Comparison of ENCODE assay signal across 13 mouse cellular contexts in genomic region chr7:29259781-29260730, GRCm38 (mm10). TPM values are rescaled to one million over a fixed set of nuclear protein-coding genes. Genes with fewer than 3 reads are reported as not detected.
DNase-seq lines count a peak whose midpoint lies in the region; ATAC-seq and TF ChIP-seq lines count a peak whose summit lies in the region.
"Had no signal": no experiment of that assay in that cellular context is flagged by ENCODE, and none has a peak within 500 bp of the region (broad histone marks: within the 10 kb centered on the region; RNA-seq: fewer than 3 reads in every experiment).

No protein-coding gene starts in this region.

- no peaks in the 10 kb centered on the region for H3K27me3 ChIP-seq in hindbrain, embryonic 11.5 days (ENCODE audit: control insufficient read depth, insufficient read depth, low read length)
- H3K27me3 ChIP-seq in hindbrain, postnatal 0 days (ENCODE audit: insufficient read depth, low read length) = no peaks in the 10 kb centered on the region
- no peaks in the 10 kb centered on the region for H3K27me3 ChIP-seq in embryonic facial prominence, embryonic 13.5 days
- H3K27me3 ChIP-seq in limb, embryonic 10.5 days (ENCODE audit: low read depth, poor library complexity, severe bottlenecking) = no peaks in the 10 kb centered on the region
- H3K27me3 ChIP-seq in thymus, adult 2 months (ENCODE audit: control insufficient read depth, insufficient read depth, low read length) = no peaks in the 10 kb centered on the region
- H3K27me3 ChIP-seq: neural tube, embryonic 15.5 days had no signal

- H3K4me3 ChIP-seq in hindbrain, embryonic 11.5 days (ENCODE audit: low read depth, low read length) = no peak overlapping the region
- no peak overlapping the region for H3K4me3 ChIP-seq in hindbrain, postnatal 0 days (ENCODE audit: low read length)
- H3K4me3 ChIP-seq in embryonic facial prominence, embryonic 13.5 days = no peak overlapping the region
- H3K4me3 ChIP-seq in limb, embryonic 10.5 days = peak overlapping the region; percentile 33
- no peak overlapping the region for H3K4me3 ChIP-seq in thymus, adult 2 months (ENCODE audit: control insufficient read depth, insufficient read depth, low read length)
- H3K4me3 ChIP-seq: neural tube, embryonic 15.5 days had no signal

- intact Hi-C loops in left cerebral cortex, postnatal 36 days (cut with DNase I) = no loop called here

- peaks cover 2% of the 10 kb centered on the region; the same call in 1 of the 2 replicates for H3K4me1 ChIP-seq in hindbrain, embryonic 11.5 days (replicated peaks; ENCODE audit: control insufficient read depth, insufficient read depth, low read length)
- H3K4me1 ChIP-seq in hindbrain, postnatal 0 days (ENCODE audit: insufficient read depth, low read length) = no peaks in the 10 kb centered on the region
- H3K4me1 ChIP-seq in embryonic facial prominence, embryonic 13.5 days = peaks cover 16% of the 10 kb centered on the region
- peaks cover 37% of the 10 kb centered on the region for H3K4me1 ChIP-seq in limb, embryonic 10.5 days
- peaks cover 24% of the 10 kb centered on the region for H3K4me1 ChIP-seq in thymus, adult 2 months (replicated peaks; ENCODE audit: control insufficient read depth, insufficient read depth, low read length)
- H3K4me1 ChIP-seq: neural tube, embryonic 15.5 days had no signal

- WGBS in hindbrain, embryonic 11.5 days = 63% methylated on average over 10 of the region's 10 CpGs
- 58% methylated on average over 10 of the region's 10 CpGs for WGBS in hindbrain, postnatal 0 days
- 70% methylated on average over 10 of the region's 10 CpGs for WGBS in embryonic facial prominence, embryonic 13.5 days
- 80% methylated on average over 10 of the region's 10 CpGs for WGBS in limb, embryonic 10.5 days
- WGBS in thymus, adult 2 months = 63% methylated on average over 10 of the region's 10 CpGs

- peak; percentile 79 for ATAC-seq in hindbrain, embryonic 11.5 days (ENCODE audit: low FRiP score)
- no peak for ATAC-seq in hindbrain, postnatal 0 days
- no peak for ATAC-seq in embryonic facial prominence, embryonic 13.5 days (ENCODE audit: insufficient number of reproducible peaks, insufficient read depth, low FRiP score, low TSS enrichment, low read depth)

- H3K36me3 ChIP-seq in hindbrain, embryonic 11.5 days (ENCODE audit: control insufficient read depth, insufficient read depth, low read length) = no peaks in the 10 kb centered on the region
- H3K36me3 ChIP-seq in hindbrain, postnatal 0 days (ENCODE audit: insufficient read depth, low read length) = no peaks in the 10 kb centered on the region
- no peaks in the 10 kb centered on the region for H3K36me3 ChIP-seq in embryonic facial prominence, embryonic 13.5 days
- H3K36me3 ChIP-seq in limb, embryonic 10.5 days = 0 out of 2 replicates have a peak, but pooled peaks cover 5% of the 10 kb centered on the region
- H3K36me3 ChIP-seq in thymus, adult 2 months (ENCODE audit: control insufficient read depth, insufficient read depth, low read length) = peaks cover 48% of the 10 kb centered on the region

- H3K27ac ChIP-seq in hindbrain, embryonic 11.5 days (ENCODE audit: low read depth, low read length) = no peak overlapping the region
- H3K27ac ChIP-seq in hindbrain, postnatal 0 days = no peak overlapping the region
- H3K27ac ChIP-seq in embryonic facial prominence, embryonic 13.5 days = 0 out of 2 replicates have a peak overlapping the region, but pooled peaks have one; percentile 35
- peak overlapping the region; percentile 84 for H3K27ac ChIP-seq in limb, embryonic 10.5 days
- H3K27ac ChIP-seq in thymus, adult 2 months (ENCODE audit: control insufficient read depth, insufficient read depth, low read length) = peak overlapping the region; percentile 63
- H3K27ac ChIP-seq: neural tube, embryonic 15.5 days had no signal

- no peak for TF ChIP-seq CTCF in hindbrain, postnatal 0 days (IDR thresholded peaks at IDR 0.05; ENCODE audit: low read depth)
- no peak for TF ChIP-seq CTCF in thymus, adult 2 months (IDR thresholded peaks at IDR 0.05; ENCODE audit: borderline replicate concordance, control insufficient read depth, extremely low read depth, insufficient read depth, low read length, poor library complexity)

- no peak for TF ChIP-seq POLR2A in thymus, adult 2 months (IDR thresholded peaks at IDR 0.05; ENCODE audit: control insufficient read depth, extremely low read depth, insufficient read depth, low read length, poor library complexity)

- no peak overlapping the region for H3K4me2 ChIP-seq in hindbrain, embryonic 11.5 days (replicated peaks; ENCODE audit: low read depth, low read length)
- H3K4me2 ChIP-seq in hindbrain, postnatal 0 days (ENCODE audit: low read depth, low read length) = no peak overlapping the region
- no peak overlapping the region for H3K4me2 ChIP-seq in embryonic facial prominence, embryonic 13.5 days
- H3K4me2 ChIP-seq: neural tube, embryonic 15.5 days had no signal

- peak; percentile 51 for DNase-seq in hindbrain, embryonic 11.5 days (ENCODE audit: low spot score)
- no peak for DNase-seq in hindbrain, postnatal 0 days (ENCODE audit: low spot score)
- peak; percentile 48 for DNase-seq in limb, embryonic 10.5 days (ENCODE audit: low spot score)
- peak; percentile 52 for DNase-seq in thymus, adult 2 months
- no peak for DNase-seq in left cerebral cortex, postnatal 36 days (ENCODE audit: low spot score in 2 of 2)
- DNase-seq in gastrocnemius, adult 8-10 months (ENCODE audit: low spot score in 2 of 2) = no peak
- no peak for DNase-seq in layer of hippocampus, adult 9-11 months
- DNase-seq: adrenal gland, postnatal 10 days; gastrocnemius, postnatal 14 days; kidney, adult 2 months; lung, postnatal 4 days had no signal

- no peaks in the 10 kb centered on the region for H3K9me3 ChIP-seq in hindbrain, embryonic 11.5 days (ENCODE audit: control insufficient read depth, low read length)
- H3K9me3 ChIP-seq in hindbrain, postnatal 0 days (ENCODE audit: low read length) = no peaks in the 10 kb centered on the region
- H3K9me3 ChIP-seq in embryonic facial prominence, embryonic 13.5 days = no peaks in the 10 kb centered on the region
- no peaks in the 10 kb centered on the region for H3K9me3 ChIP-seq in limb, embryonic 10.5 days (replicated peaks)
- H3K9me3 ChIP-seq: neural tube, embryonic 15.5 days had no signal

- H3K9ac ChIP-seq in hindbrain, embryonic 11.5 days (ENCODE audit: low read depth, low read length) = no peak overlapping the region
- no peak overlapping the region for H3K9ac ChIP-seq in hindbrain, postnatal 0 days (replicated peaks; ENCODE audit: low read length)
- H3K9ac ChIP-seq in embryonic facial prominence, embryonic 13.5 days = no peak overlapping the region
- H3K9ac ChIP-seq: neural tube, embryonic 15.5 days had no signal

RNA-seq across cellular contexts. Expression of gene 2200002D01Rik, which starts 11.8 kb away (rescaled TPM):
- 2.5 and 2.7 TPM in 2 replicates for polyA plus RNA-seq in hindbrain, embryonic 11.5 days (2014; fragmentation: Nextera tagmentation; extraction: Ambion mirVana)
- not detected in 2 replicates for total RNA-seq in hindbrain, postnatal 0 days (2014; rRNA removed)
- polyA plus RNA-seq in hindbrain, postnatal 0 days (2015; fragmentation: Nextera tagmentation; extraction: Ambion mirVana) = 0.91 and 1.4 TPM in 2 replicates
- 2.2 and 4.4 TPM in 2 replicates for polyA plus RNA-seq in embryonic facial prominence, embryonic 13.5 days (2015; fragmentation: Nextera tagmentation; extraction: Ambion mirVana)
- polyA plus RNA-seq in limb, embryonic 10.5 days (2016; fragmentation: Nextera tagmentation; extraction: Ambion mirVana) = 2.6 and 3.4 TPM in 2 replicates
- polyA plus RNA-seq in thymus, adult 2 months (2012; rRNA removed) = 3.6 and 3.7 TPM in 2 replicates
- not detected for total RNA-seq in left cerebral cortex, postnatal 36 days (2021)
- under 1 TPM in 3 of 4 experiments, not detected in 1; 0.44 to 0.85 (median 0.79) TPM for total RNA-seq in gastrocnemius, adult 8-10 months (2022)

RNA-seq across cellular contexts. Expression of gene Spint2, which starts 21.7 kb away (rescaled TPM):
- 37.5 and 43.4 TPM in 2 replicates for polyA plus RNA-seq in hindbrain, embryonic 11.5 days (2014; fragmentation: Nextera tagmentation; extraction: Ambion mirVana)
- total RNA-seq in hindbrain, postnatal 0 days (2014; rRNA removed) = 33.4 and 38.6 TPM in 2 replicates
- 123 and 133 TPM in 2 replicates for polyA plus RNA-seq in hindbrain, postnatal 0 days (2015; fragmentation: Nextera tagmentation; extraction: Ambion mirVana)
- 118 and 127 TPM in 2 replicates for polyA plus RNA-seq in embryonic facial prominence, embryonic 13.5 days (2015; fragmentation: Nextera tagmentation; extraction: Ambion mirVana)
- 58.8 and 71.8 TPM in 2 replicates for polyA plus RNA-seq in limb, embryonic 10.5 days (2016; fragmentation: Nextera tagmentation; extraction: Ambion mirVana)
- 426 and 460 TPM in 2 replicates for polyA plus RNA-seq in thymus, adult 2 months (2012; rRNA removed)
- 10 to 100 TPM; 23.5 to 26.2 TPM for total RNA-seq in left cerebral cortex, postnatal 36 days (2021)
- total RNA-seq in gastrocnemius, adult 8-10 months (2022) = 10 to 100 TPM; 11.2 to 15.9 (median 12.5) TPM

RNA-seq across cellular contexts. Expression of gene Yif1b, which starts 21.9 kb away (rescaled TPM):
- polyA plus RNA-seq in hindbrain, embryonic 11.5 days (2014; fragmentation: Nextera tagmentation; extraction: Ambion mirVana) = 88.4 and 91.8 TPM in 2 replicates
- 125 and 131 TPM in 2 replicates for total RNA-seq in hindbrain, postnatal 0 days (2014; rRNA removed)
- polyA plus RNA-seq in hindbrain, postnatal 0 days (2015; fragmentation: Nextera tagmentation; extraction: Ambion mirVana) = 122 and 130 TPM in 2 replicates
- polyA plus RNA-seq in embryonic facial prominence, embryonic 13.5 days (2015; fragmentation: Nextera tagmentation; extraction: Ambion mirVana) = 110 and 111 TPM in 2 replicates
- 99.8 and 103 TPM in 2 replicates for polyA plus RNA-seq in limb, embryonic 10.5 days (2016; fragmentation: Nextera tagmentation; extraction: Ambion mirVana)
- polyA plus RNA-seq in thymus, adult 2 months (2012; rRNA removed) = 143 and 146 TPM in 2 replicates
- total RNA-seq in left cerebral cortex, postnatal 36 days (2021) = 10 to 100 TPM; 48.6 to 54.6 TPM
- total RNA-seq in gastrocnemius, adult 8-10 months (2022) = 10 to 100 TPM; 36.9 to 39.3 (median 38.4) TPM

RNA-seq across cellular contexts. Expression of gene Kcnk6, which starts 27.7 kb away (rescaled TPM):
- 0.32 TPM in 2 replicates for polyA plus RNA-seq in hindbrain, embryonic 11.5 days (2014; fragmentation: Nextera tagmentation; extraction: Ambion mirVana)
- 5.2 and 6.1 TPM in 2 replicates for total RNA-seq in hindbrain, postnatal 0 days (2014; rRNA removed)
- 0.92 and 1.5 TPM in 2 replicates for polyA plus RNA-seq in hindbrain, postnatal 0 days (2015; fragmentation: Nextera tagmentation; extraction: Ambion mirVana)
- polyA plus RNA-seq in embryonic facial prominence, embryonic 13.5 days (2015; fragmentation: Nextera tagmentation; extraction: Ambion mirVana) = 1.4 and 1.8 TPM in 2 replicates
- 0.70 and 1.2 TPM in 2 replicates for polyA plus RNA-seq in limb, embryonic 10.5 days (2016; fragmentation: Nextera tagmentation; extraction: Ambion mirVana)
- 34.7 and 37.5 TPM in 2 replicates for polyA plus RNA-seq in thymus, adult 2 months (2012; rRNA removed)
- total RNA-seq in left cerebral cortex, postnatal 36 days (2021) = 1 to 10 TPM; 2.4 to 4.1 TPM
- total RNA-seq in gastrocnemius, adult 8-10 months (2022) = under 1 TPM; 0.39 to 0.63 (median 0.49) TPM

RNA-seq across cellular contexts. Expression of gene Ppp1r14a, which starts 29.1 kb away (rescaled TPM):
- polyA plus RNA-seq in hindbrain, embryonic 11.5 days (2014; fragmentation: Nextera tagmentation; extraction: Ambion mirVana) = 33.9 and 37.0 TPM in 2 replicates
- 3.4 and 8.4 TPM in 2 replicates for total RNA-seq in hindbrain, postnatal 0 days (2014; rRNA removed)
- polyA plus RNA-seq in hindbrain, postnatal 0 days (2015; fragmentation: Nextera tagmentation; extraction: Ambion mirVana) = 3.2 and 3.4 TPM in 2 replicates
- polyA plus RNA-seq in embryonic facial prominence, embryonic 13.5 days (2015; fragmentation: Nextera tagmentation; extraction: Ambion mirVana) = 10.1 and 10.5 TPM in 2 replicates
- polyA plus RNA-seq in limb, embryonic 10.5 days (2016; fragmentation: Nextera tagmentation; extraction: Ambion mirVana) = 5.4 and 6.1 TPM in 2 replicates
- polyA plus RNA-seq in thymus, adult 2 months (2012; rRNA removed) = 5.4 and 5.8 TPM in 2 replicates
- total RNA-seq in left cerebral cortex, postnatal 36 days (2021) = 10 to 100 TPM; 15.9 to 24.7 TPM
- total RNA-seq in gastrocnemius, adult 8-10 months (2022) = 1 to 10 TPM; 2.7 to 3.4 (median 3.0) TPM

Comparison
In these comparisons a context has a peak if more than half of its experiments do, and no peak if none do; other contexts are left out.
1. DNase-seq: peak in hindbrain, embryonic 11.5 days (single experiment), limb, embryonic 10.5 days (single experiment) and thymus, adult 2 months (single experiment); none in hindbrain, postnatal 0 days (single experiment), left cerebral cortex, postnatal 36 days (0 of 2), gastrocnemius, adult 8-10 months (0 of 2) and layer of hippocampus, adult 9-11 months (single experiment).
2. H3K27ac ChIP-seq: peak in embryonic facial prominence, embryonic 13.5 days (single experiment), limb, embryonic 10.5 days (single experiment) and thymus, adult 2 months (single experiment); none in hindbrain, embryonic 11.5 days (single experiment) and hindbrain, postnatal 0 days (single experiment).